Mouse (Mus musculus): ENCODE measurements around the gene Treml1. TPM values are rescaled to one million over a fixed set of nuclear protein-coding genes. Genes with fewer than 3 reads are reported as not detected.

The Treml1 gene
- total RNA-seq, 2 experiments from 2014 or later = not detected

DNA sequence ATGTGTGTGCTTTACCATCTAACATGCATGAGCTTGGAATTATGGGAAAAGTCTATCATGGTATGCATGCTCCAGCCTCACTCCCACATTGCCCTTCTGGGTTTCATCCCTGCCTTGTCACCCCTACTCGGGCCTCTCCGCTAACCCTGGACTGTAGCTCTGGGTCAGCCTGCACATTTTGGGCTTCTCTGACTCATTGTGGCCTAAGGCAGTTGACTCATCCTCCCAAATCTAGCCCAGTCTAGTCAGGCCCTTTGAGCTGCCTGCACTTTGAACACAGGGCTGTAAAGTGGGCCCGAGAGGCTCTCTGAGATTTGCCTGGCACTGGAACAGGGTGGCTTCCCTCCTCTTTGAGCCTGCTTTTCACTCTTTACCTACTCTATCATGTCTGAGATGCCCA, 3.9 kb upstream of the Treml1 start:
- no peak for DNase-seq
- intact Hi-C loops (cut with DNase I) = no loop called here

DNA sequence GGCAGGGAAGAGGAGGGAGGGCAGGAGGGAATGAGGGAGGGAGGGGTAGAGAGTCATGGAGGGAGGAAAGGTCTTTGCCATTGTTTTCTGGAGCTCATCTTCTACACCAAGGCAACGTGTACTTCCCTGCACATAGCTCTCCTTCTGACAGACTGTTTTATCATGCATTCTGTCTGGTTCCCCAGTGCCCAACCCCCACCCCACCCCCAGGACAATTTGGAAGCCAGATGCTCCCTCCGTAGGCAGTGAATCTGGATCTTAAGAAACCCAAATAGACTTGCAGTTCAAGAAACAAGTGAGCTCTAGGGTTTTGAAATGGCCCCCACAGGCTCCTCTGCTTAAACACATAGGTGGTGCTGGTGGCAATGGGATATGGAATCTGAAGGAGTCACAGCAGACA, 1.8 kb upstream of the Treml1 start:
- intact Hi-C loops (cut with DNase I) = no loop called here
- no peak for DNase-seq

DNA sequence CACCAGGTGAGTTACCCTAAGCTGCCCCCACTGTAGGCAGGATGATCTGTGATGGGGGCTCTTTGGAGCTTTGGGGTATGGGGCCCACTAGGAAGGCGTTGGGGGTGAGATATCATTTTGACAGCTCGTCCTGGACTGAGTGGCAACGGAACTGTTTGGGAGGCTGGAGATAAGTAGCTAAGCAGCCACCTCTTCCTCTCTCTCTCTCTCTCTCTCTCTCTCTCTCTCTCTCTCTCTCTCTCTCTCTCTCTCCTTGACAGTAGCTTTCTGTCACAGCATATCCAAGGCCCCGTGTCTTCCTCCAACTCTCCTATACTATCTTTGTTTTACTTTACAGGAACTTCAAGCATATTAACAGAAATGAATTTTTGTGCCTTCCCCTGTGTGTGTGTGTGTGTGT, 746 bp downstream of the Treml1 start:
- no peak for DNase-seq
- intact Hi-C loops (cut with DNase I) = no loop called here

DNA sequence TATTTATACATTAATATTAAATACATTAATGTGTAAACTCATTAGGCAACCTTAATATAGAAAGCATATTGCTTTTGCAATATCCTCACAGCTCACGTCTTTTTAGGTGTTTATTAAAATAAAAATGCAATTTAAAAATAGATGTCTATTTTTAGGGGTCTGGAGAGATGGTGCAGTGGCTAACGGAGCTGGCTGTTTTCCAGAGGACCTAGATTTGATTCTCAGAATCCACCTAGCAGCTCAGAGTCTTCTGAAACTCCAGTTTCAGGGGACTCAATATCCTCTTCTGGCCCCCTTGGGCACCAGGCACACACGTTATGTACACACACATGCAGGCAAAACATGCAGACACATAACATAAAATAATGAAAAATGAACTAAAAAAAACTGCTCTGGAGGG, 2.6 kb downstream of the Treml1 start:
- intact Hi-C loops (cut with DNase I) = no loop called here
- DNase-seq = no peak

DNA sequence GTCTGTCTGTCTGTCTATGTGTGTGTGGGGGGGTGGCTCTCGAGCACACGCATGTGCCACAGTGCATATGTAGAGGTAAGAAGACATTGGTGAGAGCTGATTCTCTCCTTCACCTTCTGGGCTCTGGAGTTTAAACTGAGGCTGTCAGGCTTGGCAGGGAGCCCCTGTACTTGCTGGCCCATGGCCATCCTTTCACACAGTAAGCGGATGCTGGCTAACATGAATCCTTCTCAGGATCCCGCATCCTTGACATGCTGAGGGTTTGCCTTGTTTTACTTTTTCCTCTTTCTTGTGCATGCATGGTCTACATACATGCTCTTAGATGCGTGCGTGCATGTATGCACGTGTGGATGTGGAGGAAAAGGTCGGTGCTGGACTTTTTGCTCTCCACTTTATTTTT, 3.2 kb downstream of the Treml1 start:
- no peak for DNase-seq
- intact Hi-C loops (cut with DNase I) = no loop called here

DNA sequence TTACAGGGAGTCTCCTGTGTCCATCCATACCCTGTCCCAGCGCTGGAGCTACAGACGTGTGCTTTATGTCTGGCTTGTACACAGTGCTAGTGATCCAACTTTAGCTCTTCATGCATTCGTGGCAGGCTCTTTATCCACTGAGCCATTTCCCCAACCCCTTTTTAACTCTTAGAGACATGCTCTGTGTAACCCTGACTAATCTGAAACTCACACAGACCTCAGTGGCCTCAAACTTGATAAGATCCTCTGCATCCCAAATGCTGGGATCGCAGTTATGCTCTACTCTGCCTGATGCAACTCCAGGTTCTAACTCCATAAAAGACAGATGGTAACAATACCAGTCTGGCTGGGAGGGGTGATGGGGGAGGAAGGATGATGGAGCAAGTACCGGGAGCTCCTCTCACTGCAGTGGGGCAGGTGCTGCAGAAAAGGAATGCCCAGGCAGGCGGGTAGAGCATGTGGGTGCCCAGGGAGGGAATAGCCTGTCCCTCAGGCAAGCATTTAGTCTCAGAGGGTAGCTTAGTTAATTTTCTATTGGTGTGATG, 3.8 kb downstream of the Treml1 start:
- intact Hi-C loops (cut with DNase I) = no loop called here
- no peak for DNase-seq

DNA sequence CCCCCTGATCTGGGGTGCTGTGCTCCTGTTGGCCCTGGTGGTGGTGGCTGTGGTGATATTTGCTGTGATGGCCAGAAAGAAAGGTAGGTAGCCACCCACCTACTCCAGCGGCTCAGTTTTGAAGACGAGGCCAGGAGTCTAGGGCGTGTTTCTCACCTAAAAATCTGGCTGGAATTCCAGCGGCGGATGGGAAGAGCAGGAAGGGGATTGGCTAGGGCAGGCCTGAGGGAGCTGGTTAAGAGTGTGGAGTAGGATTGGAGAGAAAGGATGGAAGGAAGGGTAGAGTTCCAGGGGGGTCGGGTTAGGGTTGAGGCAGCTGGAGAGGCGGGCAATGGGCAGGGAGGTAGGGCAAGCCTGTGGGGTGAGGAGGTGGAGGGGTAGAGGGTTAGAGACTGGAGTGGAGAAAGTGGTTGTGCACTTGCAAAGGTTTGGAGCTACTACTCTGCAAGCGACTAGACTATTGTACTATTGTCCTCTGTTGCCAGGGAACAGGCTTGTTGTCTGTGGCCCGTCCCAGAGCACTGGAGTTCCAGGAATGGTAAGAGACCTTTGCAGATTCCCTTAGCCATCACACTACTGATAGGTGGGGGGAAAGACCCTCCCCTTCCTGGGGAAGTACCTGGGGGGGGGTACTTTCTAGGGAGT, 5.9 kb downstream of the Treml1 start:
- no peak for DNase-seq
- intact Hi-C loops (cut with DNase I) = no loop called here

DNA sequence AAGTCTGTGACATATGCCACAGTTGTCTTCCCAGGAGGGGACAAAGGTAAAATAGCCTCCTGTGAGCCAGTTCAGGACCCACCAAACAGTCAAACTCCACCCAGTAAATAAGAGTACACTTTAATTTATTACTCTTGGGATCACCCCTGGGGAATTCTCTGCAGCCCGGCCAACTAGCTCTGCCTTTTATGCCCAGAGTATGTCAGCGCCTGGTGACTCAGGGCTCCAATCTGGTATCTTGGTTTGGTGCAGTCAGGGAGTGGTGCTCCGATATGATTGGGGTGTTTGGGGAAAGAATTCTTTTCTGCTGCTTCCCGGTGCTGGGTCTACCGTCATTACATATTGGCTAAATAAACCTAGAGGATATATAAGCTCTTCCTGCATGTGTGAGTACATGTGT, 7.1 kb downstream of the Treml1 start:
- intact Hi-C loops (cut with DNase I) = no loop called here
- no peak for DNase-seq

DNA sequence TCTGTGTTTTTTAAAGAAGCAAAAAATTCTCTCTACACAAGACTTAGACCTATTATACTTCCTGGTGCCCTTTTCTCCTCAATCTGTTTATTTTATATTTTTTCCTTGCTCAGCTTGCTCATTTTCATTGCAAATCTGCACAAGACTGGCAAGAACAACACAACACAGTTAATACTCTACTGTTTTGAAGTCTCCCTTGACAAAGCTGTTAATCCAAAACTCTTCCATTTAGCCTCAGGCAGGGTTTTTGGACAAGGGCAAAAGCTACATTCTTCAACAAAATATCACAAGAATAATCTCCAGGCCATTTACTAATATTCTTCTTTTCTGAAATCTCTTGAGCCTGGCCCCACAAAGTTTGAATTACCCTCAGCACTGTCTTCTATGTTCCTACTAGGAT, 11.9 kb downstream of the Treml1 start:
- intact Hi-C loops (cut with DNase I) = no loop called here
- DNase-seq = no peak

DNA sequence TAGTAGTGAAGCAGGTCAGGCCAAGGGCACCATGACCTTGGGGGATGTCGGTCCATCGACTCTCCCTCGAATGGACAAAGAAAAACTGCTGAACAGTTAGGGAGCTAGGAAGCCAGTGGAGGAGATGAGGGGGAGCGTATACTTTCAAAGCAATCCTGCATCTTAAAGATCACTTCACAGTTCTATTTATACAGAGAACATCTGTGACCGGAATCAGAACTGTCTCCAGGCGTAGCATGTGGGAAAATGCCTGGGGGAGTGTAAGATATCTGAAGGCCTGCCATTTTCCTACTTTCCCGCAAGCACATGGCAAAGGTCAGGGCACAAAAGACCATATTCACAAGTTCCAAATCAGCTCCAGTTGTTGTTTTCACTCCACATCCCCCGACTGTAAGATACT, 13.3 kb downstream of the Treml1 start:
- intact Hi-C loops (cut with DNase I) = no loop called here
- DNase-seq = no peak

DNA sequence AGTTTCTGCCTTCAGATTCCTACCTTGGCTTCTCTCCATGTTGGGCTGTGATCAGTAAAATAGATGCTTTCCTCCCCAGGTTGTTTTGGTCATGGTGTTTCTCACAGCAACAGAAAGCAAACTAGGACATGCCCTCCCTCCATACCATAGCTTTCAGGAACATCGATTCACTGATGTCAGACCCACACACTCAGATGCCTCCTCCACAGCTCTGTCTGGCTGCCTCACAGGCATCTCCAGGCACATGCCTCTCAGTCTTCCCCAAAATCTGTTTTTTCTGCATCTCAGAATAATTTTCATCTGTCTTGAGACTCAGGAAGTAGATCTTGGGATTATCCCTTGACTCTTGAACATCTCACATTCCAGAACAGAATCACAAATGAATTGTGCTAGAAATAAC, 16.4 kb downstream of the Treml1 start:
- no peak for DNase-seq
- intact Hi-C loops (cut with DNase I) = no loop called here

DNA sequence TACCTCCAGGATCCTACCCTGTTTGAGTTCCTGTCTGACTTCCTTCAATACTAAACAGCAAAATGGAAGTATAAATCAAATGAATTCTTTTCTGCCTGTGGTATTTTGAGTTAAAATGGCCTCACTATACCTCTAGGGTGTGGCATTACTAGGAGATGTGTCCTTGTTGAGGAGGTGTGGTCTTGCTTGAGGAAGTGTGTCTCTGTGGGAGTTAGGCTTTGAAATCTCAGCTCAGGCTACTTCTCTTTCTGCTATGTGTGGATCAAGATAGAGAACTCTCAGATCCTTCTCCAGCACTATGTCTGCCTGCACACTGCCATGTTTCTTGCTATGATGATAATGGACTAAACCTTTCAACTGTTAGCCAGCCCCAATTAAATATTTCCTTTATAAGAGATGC, 19.3 kb downstream of the Treml1 start:
- intact Hi-C loops (cut with DNase I) = no loop called here
- no peak for DNase-seq

DNA sequence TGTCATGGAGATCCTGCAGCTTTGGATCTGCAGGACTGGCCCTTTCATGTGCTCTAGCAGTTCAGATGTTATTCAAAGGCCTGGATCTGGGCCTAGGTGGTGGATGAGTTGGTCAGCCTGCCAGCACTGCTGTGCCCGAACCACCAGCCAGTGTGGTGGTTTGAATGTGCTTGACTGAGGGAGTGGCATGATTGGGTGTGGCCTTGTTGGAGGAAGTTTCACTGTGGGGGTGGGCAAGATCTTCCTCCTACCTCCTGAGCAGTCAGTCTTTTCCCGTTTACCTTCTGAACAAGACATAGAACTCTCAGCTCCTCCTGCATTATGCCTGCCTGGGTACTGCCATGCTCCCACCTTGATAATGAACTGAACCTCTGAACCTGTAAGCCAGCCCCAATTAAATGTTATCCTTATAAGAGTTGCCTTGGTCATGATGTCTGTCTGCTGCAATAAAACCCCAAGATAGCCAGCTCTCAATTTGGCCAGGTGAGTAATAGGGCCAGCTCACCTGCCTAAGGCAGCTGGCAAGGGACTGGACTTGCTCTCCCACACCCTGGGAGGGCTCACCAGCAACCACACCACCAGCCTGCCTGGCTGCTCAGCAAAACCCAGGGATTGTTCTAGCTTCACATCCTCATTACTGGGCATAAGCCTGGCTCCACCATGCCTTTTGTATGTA, 26.2 kb downstream of the Treml1 start:
- intact Hi-C loops (cut with DNase I) = no loop called here
- no peak for DNase-seq

DNA sequence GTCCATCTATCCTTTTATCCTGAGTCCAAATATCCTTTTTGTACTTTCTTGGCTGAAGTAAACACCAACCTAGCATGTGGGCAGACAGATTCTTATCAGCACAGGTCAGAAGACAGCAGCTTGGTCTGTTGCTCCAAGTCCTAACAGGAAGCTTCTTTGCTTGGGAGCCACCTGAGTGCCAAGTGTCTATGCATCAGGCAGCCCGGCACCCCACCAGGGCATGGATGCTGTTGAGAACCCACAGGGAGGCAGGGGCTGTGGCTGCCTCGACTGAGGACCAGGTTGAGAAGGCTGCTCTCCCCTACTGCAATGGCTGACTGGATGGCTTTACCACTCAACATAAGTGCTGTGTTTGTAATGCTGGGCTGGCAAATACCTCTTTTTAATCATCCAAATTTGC, 28.9 kb downstream of the Treml1 start:
- DNase-seq = no peak
- intact Hi-C loops (cut with DNase I) = no loop called here

DNA sequence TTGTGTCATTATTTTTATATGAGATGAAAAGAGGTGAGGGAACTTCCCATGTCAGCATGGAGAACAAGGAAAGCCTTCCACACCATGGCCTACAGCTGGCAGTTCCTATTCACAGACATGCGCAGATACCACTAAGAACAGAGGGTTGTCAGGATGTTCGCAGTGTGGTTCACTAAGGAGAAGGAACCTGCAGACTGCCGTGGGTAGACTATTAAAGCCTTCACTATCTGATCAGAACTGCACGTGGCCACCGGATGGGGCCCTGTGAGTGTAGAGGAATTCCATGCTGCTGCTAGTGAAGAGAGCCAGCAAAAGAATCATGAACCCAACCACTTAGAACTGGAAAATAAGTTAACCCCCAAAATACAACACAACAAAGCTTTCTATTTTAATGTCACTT, 29.7 kb downstream of the Treml1 start:
- DNase-seq = no peak
- intact Hi-C loops (cut with DNase I) = no loop called here

DNA sequence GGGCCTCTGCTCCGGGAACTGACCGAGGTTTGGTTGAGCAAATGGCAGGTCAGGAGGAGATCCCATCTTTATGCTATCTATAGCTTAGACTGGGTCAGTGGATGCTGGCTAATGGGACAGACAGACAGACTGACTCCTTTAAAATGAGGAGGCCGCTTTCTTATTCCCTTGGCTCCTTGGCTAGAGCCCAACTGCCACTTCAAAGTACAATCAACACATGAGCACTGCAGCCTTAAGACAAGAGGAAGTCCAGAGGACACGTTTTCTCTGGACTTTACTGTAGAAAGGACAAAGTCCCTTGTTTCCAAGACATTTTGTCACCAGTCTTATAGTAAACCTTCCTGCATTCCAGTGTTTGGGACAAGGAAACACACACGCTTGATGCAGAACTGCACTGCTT, 31.7 kb downstream of the Treml1 start:
- DNase-seq = no peak
- intact Hi-C loops (cut with DNase I) = no loop called here

DNA sequence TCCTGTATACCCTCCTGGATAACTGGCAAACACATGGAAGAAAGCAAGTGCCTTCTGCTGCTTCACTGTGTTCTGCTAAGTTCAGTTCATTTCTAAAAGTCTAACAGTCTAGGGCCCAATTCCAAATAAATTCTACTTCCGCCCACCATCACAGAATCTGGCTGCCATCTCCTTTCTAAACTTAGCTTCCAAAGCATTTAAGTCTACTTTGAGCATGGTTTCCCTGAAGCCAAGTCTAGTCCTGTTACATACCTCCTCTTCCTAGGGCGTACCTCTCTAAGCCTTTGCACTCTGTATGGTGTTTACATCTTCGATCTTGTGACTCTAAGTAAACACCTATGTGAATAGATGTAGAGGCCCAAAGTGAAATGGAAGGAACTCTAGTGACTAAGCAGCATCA, 32.9 kb downstream of the Treml1 start:
- intact Hi-C loops (cut with DNase I) = no loop called here
- no peak for DNase-seq

DNA sequence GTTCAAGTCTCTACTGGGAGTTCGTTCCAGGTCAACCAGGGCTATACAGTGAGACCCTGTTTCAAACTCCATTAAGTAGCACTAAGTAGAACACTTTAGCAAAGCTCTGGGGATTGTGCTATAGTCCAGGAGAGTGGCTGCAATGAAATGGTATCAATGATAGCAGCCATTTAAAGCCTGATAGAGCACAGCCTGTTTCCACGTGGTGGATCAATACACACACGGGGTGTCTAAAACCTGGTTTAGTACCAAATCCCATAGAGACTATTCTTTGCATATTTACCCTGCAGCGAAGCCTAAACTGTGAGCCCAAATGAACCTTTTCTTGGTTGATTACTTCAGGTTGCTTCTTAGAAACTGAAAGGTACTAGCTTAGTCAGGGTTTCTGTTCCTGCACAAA, 42.0 kb downstream of the Treml1 start:
- no peak for DNase-seq
- intact Hi-C loops (cut with DNase I) = no loop called here

DNA sequence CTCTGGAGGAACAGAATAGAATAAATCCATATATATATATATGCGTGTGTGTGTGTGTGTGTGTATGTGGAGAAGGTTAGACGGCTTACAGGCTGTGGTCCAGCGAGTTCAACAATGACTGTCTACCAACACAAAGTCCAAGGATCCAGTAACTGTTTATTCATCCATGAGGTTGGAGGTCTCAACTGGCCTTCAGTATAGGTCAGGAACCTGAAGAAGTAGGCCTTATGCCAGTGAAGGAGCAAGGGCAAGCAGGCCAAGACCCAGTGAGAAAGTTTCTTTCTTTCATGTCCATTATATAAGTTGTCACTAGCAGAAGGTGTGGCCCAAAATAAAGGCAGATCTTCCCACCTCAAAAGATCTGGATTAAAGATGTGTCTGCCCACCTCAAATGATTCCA, 43.0 kb downstream of the Treml1 start:
- intact Hi-C loops (cut with DNase I) = no loop called here

DNA sequence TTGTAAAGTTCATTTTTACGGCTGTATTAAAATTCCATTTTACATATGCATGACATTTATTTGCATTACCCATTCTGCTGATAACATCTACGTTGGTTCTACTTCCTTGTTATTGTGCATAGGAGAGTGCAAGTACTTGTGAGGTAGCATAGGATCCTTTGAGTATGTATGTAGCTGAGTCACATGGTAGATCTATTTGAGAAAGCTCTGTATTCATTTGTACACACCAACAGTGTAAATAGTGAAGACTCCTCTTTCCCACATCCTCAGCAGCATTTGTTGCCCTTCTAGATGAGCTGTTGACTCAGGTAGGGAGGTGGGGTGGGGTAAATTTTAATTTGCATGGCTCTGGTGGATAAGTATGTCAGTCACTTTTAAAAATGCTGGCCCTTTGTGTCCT, 44.1 kb downstream of the Treml1 start:
- no peak for DNase-seq
- intact Hi-C loops (cut with DNase I) = no loop called here

More for the DNA sequence above, 43.0 kb downstream of the Treml1 start:
- no peak for DNase-seq

DNA sequence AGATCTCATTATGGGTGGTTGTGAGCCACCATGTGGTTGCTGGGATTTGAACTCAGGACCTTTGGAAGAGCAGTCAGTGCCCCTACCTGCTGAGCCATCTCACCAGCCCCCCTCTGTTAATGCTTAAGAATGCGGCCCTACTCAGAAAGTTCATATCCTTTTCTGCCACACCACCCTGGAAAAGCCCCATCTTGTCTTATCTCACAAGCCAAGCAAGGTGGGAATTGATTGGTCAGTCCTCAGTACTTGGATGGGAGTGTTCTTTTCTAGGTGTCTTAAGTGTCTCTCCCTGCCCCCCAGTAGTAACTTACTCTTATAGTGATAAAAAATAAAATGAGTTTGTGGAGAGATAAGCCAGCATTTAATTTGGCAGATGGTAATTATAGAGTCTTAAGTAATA, 45.0 kb downstream of the Treml1 start:
- intact Hi-C loops (cut with DNase I) = no loop called here
- DNase-seq = no peak

DNA sequence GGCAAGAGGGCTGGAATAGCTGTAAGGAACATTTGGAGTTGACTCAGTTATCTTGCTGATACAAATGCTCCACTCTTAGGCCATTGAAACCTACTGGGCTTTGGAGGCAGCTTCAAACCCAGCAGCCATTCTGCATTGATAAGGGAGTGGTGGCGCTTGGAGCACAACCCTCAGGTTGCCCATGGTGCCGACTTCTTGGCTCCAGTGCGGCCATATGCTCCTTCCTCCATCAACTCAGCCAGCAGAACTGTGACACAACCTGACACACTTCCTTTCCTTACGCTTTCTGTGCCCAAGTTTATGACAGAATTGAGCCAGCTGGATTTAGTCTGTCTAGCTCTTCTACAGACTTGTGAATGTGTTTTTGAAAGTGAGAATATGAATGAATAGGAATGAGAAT, 47.4 kb downstream of the Treml1 start:
- no peak for DNase-seq
- intact Hi-C loops (cut with DNase I) = no loop called here

All from gastrocnemius, postnatal 36 days (tissue).